Mouse (Mus musculus) heart, embryonic 14.5 days (tissue): ENCODE results near the gene Stat1. TPM values are rescaled to one million over a fixed set of nuclear protein-coding genes. Genes with fewer than 3 reads are reported as not detected.
A peak's percentile ranks its signal among the peaks of the same experiment; 100 is the strongest.

Experiments
- ATAC-seq: fragments of 200-750 bp; cut with Nextera tagmentation; 2 replicates; pipeline ENCODE4 v1.8.0; 2017; ENCODE audit warnings: low read depth, moderate TSS enrichment; ENCODE audit not compliant: insufficient number of reproducible peaks, insufficient read depth, low FRiP score
- H3K27ac ChIP-seq, 2 experiments: fragments of 200-500 bp in 1 of 2; fragments of 300-500 bp in 1 of 2; sonication (generic) in 1 of 2; replicated peaks in 1 of 2; 2 replicates each; pipeline ENCODE4 v1.5.1; 2012 to 2014; ENCODE audit warnings: low read depth in 2 of 2, low read length in 2 of 2, control low read depth in 1 of 2, mild to moderate bottlenecking in 1 of 2, mixed read lengths in 1 of 2; ENCODE audit not compliant: control insufficient read depth in 1 of 2, insufficient read depth in 1 of 2
- H3K27me3 ChIP-seq: fragments of 300-500 bp; sonication (generic); 2 replicates; pipeline ENCODE4 v1.6.1; 2014; ENCODE audit warnings: mild to moderate bottlenecking, low read length, control low read depth; ENCODE audit not compliant: control insufficient read depth, insufficient read depth
- H3K36me3 ChIP-seq: fragments of 300-500 bp; sonication (generic); 2 replicates; pipeline ENCODE4 v1.6.1; 2014; ENCODE audit warnings: mild to moderate bottlenecking, control low read depth, low read length, mixed read lengths; ENCODE audit not compliant: control insufficient read depth, insufficient read depth
- H3K4me1 ChIP-seq, 2 experiments: fragments of 200-500 bp in 1 of 2; fragments of 300-500 bp in 1 of 2; sonication (generic) in 1 of 2; 2 replicates each; pipeline ENCODE4 v1.6.1; 2012 to 2014; ENCODE audit warnings: low read length in 2 of 2, control low read depth in 1 of 2, mixed read lengths in 1 of 2; ENCODE audit not compliant: control insufficient read depth in 2 of 2, insufficient read depth in 2 of 2
- H3K4me2 ChIP-seq: fragments of 300-500 bp; sonication (generic); 2 replicates; pipeline ENCODE4 v1.6.1; 2014; ENCODE audit warnings: mild to moderate bottlenecking, low read length
- H3K4me3 ChIP-seq, 2 experiments: fragments of 200-500 bp in 1 of 2; fragments of 300-500 bp in 1 of 2; sonication (generic) in 1 of 2; 2 replicates each; pipeline ENCODE4 v1.5.1; 2012 to 2014; ENCODE audit warnings: low read length in 2 of 2, mild to moderate bottlenecking in 2 of 2, control low read depth in 1 of 2, low read depth in 1 of 2, moderate library complexity in 1 of 2; ENCODE audit not compliant: control insufficient read depth in 1 of 2, insufficient read depth in 1 of 2
- H3K9ac ChIP-seq: fragments of 300-500 bp; sonication (generic); 2 replicates; pipeline ENCODE4 v1.6.1; 2014; ENCODE audit warnings: mild to moderate bottlenecking, low read length
- H3K9me3 ChIP-seq: fragments of 300-500 bp; sonication (generic); 2 replicates; pipeline ENCODE4 v1.6.1; 2016; ENCODE audit warnings: low read length, control low read depth; ENCODE audit not compliant: control insufficient read depth
- WGBS: fragments of 180-500 bp; shearing (Covaris S2); extraction: QIAGEN DNeasy Blood & Tissue Kit; methylation state at CpG from one replicate; pipeline ENCODE4 v1.1.7; 2014; 5-methylcytosine and 5-hydroxymethylcytosine counted together
- polyA plus RNA-seq: library from polyadenylated mRNA; unstranded; fragments of >200 nt; fragmentation: Nextera tagmentation; extraction: Ambion mirVana; gene quantifications from 2 replicates; pipeline ENCODE4 v1.2.1, GENCODE M21; 2014

Stat1 gene
- polyA plus RNA-seq, 1 experiment from 2014 or later = 31.7 TPM

DNA sequence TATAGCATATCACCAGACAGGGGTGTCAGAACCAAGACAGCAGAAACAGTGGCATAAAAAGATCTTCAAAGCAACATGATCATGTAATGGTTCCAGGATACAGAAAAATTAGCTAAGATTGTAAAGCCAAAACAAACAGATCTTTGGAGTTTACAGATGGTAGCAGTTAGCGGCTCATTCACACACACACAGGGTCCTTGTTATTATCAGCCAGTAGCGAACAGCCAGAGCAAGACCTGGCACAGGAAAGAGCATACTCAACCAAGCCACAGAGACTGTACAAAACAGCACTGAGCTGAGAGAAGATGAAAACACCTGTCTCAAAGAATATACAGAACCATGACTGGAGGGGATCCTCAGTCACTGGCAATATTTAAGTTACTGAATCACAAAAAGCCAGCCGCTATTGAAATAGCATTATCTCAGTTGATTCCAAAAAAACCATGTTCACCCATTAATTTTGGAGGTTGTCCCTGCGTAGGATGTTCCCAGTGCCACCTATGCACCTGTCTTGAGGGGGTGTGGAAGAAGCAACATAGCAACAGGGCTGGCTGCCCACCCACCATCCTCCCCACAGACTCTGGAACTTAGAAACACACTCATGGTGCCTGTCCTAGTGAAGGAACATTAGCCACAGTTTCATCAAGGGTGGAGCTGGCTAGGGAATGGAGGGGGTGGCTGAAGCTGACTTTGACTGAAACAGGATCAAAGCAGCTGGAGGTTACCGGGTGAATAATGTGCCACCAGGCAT is 44.6 kb downstream of the Stat1 start:
- Histone ChIP-seq H3K36me3 (peaks cover 26% of the 10 kb centered on the region), H3K9ac (no peak overlapping the region), H3K4me2 (no peak overlapping the region), H3K4me3 (no peak overlapping the region), H3K27ac (no peak overlapping the region), H3K4me1 (peaks cover 0 to 2% of the 10 kb centered on the region in 2 experiments; a peak in 2 of 4 replicates), H3K27me3 (no peaks in the 10 kb centered on the region), H3K9me3 (no peaks in the 10 kb centered on the region)
- WGBS = 85% methylated on average over 5 of the region's 5 CpGs
- no peak for ATAC-seq

DNA sequence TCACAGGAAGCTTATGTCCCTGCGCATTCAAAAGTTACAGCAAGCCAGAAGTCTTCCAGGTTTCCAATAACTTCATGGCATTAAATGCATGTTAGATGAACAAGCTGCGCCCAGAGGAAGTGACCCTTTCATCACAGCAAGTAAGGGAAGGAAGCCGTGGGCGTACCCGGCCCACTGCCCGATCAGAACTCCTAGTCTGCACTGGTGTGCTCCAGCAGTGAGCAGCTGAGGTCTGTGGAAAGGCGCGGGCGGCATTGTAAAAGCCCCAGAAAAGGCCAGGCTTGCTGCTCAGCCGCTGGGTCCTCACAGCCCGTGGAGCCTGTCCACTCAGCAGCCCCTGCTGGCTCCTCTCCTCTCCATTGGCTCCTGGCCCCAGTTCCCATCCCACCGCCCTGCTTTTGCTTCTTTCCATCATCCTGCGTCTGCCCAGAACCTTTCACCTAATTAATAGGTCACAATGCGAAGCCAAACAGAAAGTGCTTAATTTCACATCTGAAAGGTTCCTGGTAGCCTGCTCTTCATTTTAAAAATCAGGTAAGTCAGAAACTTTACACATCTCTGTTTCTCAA is 47.5 kb downstream of the Stat1 start:
- peak overlapping the region; percentile 58 for H3K9ac ChIP-seq
- H3K36me3 ChIP-seq = peaks cover 20% of the 10 kb centered on the region
- peaks cover 8 to 13% of the 10 kb centered on the region in 2 experiments for H3K4me1 ChIP-seq
- peak overlapping the region; percentile 46 for H3K4me2 ChIP-seq
- H3K9me3 ChIP-seq = no peaks in the 10 kb centered on the region
- peak; percentile 58; the same call in 1 of the 2 replicates for ATAC-seq
- H3K27me3 ChIP-seq = no peaks in the 10 kb centered on the region
- 50% methylated on average over 14 of the region's 14 CpGs for WGBS
- 0 out of 4 replicates have a peak overlapping the region, but pooled peaks of 1 of the 2 experiments have one; percentile 6 for H3K4me3 ChIP-seq
- H3K27ac ChIP-seq = peak overlapping the region; percentile 72 to 77

DNA sequence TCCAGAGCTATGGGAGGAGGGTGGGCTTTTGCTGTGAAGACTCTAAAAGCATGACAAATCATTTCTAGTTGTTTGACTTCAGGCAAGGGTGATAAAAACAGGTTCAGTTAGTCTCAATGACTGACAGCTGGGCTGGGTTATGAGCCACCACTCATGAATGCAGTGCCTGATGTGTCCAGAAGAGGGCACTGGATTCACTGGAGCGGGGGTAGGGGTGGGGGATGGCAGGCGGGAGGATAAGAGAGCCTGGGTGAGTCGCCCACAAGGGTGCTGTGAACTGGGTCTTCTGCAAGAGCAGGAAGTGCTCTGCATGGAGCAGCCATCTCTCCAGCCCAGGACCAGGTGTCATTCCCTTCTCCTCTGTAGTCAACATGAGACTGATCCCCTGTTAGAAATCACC is 50.8 kb downstream of the Stat1 start:
- Histone ChIP-seq H3K27ac (no peak overlapping the region), H3K9me3 (no peaks in the 10 kb centered on the region), H3K9ac (no peak overlapping the region), H3K36me3 (peaks cover 8% of the 10 kb centered on the region; the same call in 1 of the 2 replicates), H3K4me3 (no peak overlapping the region), H3K27me3 (no peaks in the 10 kb centered on the region), H3K4me2 (no peak overlapping the region), H3K4me1 (peaks cover 8 to 14% of the 10 kb centered on the region in 2 experiments)
- 15% methylated on average over 3 of the region's 3 CpGs for WGBS
- no peak for ATAC-seq

DNA sequence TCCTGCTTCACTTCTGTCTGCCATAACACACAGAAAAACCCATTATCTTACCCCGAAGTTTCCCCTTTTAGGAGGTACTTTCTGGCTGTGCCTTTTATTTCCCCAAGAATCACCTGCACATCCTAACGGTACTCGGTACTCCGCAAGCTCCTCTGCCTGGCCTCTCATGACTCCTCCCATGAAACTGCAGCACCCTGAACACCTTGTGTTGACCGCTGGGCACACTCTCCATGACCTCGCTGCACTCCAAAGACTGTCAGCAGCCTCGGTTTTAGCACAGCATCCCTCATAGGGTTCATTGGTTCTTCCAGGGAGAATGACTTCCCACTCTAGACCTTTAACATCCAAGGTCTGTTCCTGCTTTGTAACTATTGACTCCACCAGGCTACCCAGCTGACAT is 51.5 kb downstream of the Stat1 start:
- 71% methylated on average over 7 of the region's 7 CpGs for WGBS
- no peak for ATAC-seq
- no peaks in the 10 kb centered on the region for H3K27me3 ChIP-seq
- peaks cover 8 to 17% of the 10 kb centered on the region in 2 experiments for H3K4me1 ChIP-seq
- peaks cover 5% of the 10 kb centered on the region; the same call in 1 of the 2 replicates for H3K36me3 ChIP-seq
- no peak overlapping the region for H3K9ac ChIP-seq
- H3K4me3 ChIP-seq = no peak overlapping the region
- peak overlapping the region; percentile 50 for H3K4me2 ChIP-seq
- H3K27ac ChIP-seq = no peak overlapping the region
- no peaks in the 10 kb centered on the region for H3K9me3 ChIP-seq

DNA sequence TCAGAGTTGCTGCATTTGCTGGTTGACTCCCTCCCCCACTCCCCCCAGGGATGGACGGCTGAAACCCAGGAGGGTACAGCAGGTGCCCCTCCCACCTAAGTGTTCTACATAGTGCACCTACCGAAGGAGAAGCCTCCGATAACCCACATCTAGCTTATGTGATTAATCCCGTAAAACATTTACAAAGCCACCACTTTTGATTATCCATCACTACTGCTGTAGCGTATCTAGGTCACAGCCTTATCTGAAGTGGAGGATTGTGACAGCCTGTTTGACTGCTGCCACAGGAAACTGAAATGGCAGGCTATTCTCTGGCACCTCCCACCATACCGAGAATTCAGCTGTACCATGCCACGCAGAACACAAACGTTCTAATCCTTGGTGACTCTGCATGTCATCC is 52.0 kb downstream of the Stat1 start:
- peak overlapping the region; percentile 50 for H3K4me2 ChIP-seq

DNA sequence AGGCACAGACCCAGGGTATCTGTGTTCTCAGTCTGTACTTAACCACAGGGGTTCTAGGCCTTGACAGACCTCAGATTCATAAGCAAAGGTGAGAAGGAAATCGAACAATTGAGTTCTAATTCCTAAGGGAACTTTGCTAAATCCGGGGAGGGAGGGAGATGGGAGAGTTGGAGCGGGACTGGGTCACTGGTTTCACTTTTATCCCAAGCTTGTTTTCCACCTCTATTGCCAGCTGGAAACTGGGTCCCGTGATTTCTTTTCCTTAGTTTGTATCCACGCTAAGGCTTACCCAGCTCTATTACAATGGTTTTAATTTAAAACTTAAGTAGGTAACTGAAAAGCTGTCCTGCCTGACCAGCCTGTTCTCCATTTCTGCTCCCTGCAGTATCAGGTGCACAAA is 56.1 kb downstream of the Stat1 start:
- H3K27me3 ChIP-seq = no peaks in the 10 kb centered on the region
- ATAC-seq = no peak
- peaks cover 8 to 28% of the 10 kb centered on the region in 2 experiments for H3K4me1 ChIP-seq
- no peak overlapping the region for H3K27ac ChIP-seq
- no peaks in the 10 kb centered on the region for H3K36me3 ChIP-seq
- H3K4me2 ChIP-seq = no peak overlapping the region
- no peaks in the 10 kb centered on the region for H3K9me3 ChIP-seq
- WGBS = 73% methylated on average over 5 of the region's 5 CpGs
- no peak overlapping the region for H3K4me3 ChIP-seq
- H3K9ac ChIP-seq = no peak overlapping the region

More for the DNA sequence above, 52.0 kb downstream of the Stat1 start:
- no peak overlapping the region for H3K27ac ChIP-seq
- no peaks in the 10 kb centered on the region for H3K36me3 ChIP-seq
- ATAC-seq = no peak
- H3K4me3 ChIP-seq = no peak overlapping the region
- H3K4me1 ChIP-seq = peaks cover 8 to 21% of the 10 kb centered on the region in 2 experiments
- no peaks in the 10 kb centered on the region for H3K9me3 ChIP-seq
- no peak overlapping the region for H3K9ac ChIP-seq
- 23% methylated on average over 8 of the region's 8 CpGs for WGBS
- H3K27me3 ChIP-seq = no peaks in the 10 kb centered on the region

DNA sequence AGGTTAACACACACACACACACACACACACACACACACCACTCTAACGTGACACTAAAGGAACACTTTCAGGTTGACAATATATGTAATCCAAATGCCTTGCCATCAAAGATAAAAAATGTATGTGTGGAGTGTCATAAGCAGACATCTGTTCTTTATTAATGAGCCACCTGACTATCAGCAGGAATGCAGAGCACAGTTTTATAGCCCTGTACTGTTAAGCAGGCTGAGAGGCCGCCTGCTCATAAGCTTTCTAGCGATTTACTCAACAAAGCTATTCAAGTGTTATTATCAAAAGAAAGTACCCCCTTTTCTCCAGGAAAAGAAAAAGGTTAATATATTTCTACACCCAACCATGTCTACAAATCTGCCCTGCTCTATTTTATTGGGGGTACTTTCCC is 56.7 kb downstream of the Stat1 start:
- no peak for ATAC-seq

More for the DNA sequence above, 56.7 kb downstream of the Stat1 start:
- 40% methylated on average over 3 of the region's 3 CpGs for WGBS
- no peak overlapping the region for H3K27ac ChIP-seq
- no peaks in the 10 kb centered on the region for H3K9me3 ChIP-seq
- H3K4me2 ChIP-seq = no peak overlapping the region
- H3K9ac ChIP-seq = no peak overlapping the region
- H3K27me3 ChIP-seq = no peaks in the 10 kb centered on the region
- no peaks in the 10 kb centered on the region for H3K36me3 ChIP-seq
- H3K4me3 ChIP-seq = no peak overlapping the region
- H3K4me1 ChIP-seq = peaks cover 5 to 22% of the 10 kb centered on the region in 2 experiments
